Mouse (Mus musculus) T-helper 1 cell (primary cell): ENCODE measurements around the gene Jade3.
"Not testable (repeated sequence)": the region's sequence is repeated elsewhere in the genome, so short reads cannot be mapped to it uniquely, and the experiment has no call there.

Experiments
- in situ Hi-C: fragments of 300-600 bp; cut with MboI, MseI; formaldehyde crosslinking; loops from one replicate; pipeline ENCODE4 v1.15.1; 2025; ENCODE audit warnings: high pct_unique_total_duplicates

Jade3 gene

GRCm38 (mm10) chrX:20425140-20425838 is at the start of gene Jade3:
TSS of gene Jade3 (plus strand) at chrX:20425688.
- in situ Hi-C loops, result no loop called here

- in situ Hi-C loops, result no loop called here
These were observed 46.0 kb upstream of the Jade3 start for GRCm38 (mm10) chrX:20379347-20380014.

- in situ Hi-C loops, result no loop called here
These were observed 43.2 kb upstream of the Jade3 start for GRCm38 (mm10) chrX:20382260-20382659.

- in situ Hi-C loops, result no loop called here
These were observed 38.5 kb upstream of the Jade3 start for GRCm38 (mm10) chrX:20387006-20387405.

GRCm38 (mm10) chrX:20391964-20392363 is 33.5 kb upstream of the Jade3 start:
- in situ Hi-C loops, result not testable (repeated sequence)

GRCm38 (mm10) chrX:20392942-20393341 is 32.5 kb upstream of the Jade3 start:
- in situ Hi-C loops, result no loop called here

GRCm38 (mm10) chrX:20404068-20404467 is 21.4 kb upstream of the Jade3 start:
- in situ Hi-C loops, result no loop called here

- in situ Hi-C loops, result no loop called here
These were observed 18.6 kb upstream of the Jade3 start for GRCm38 (mm10) chrX:20406909-20407308.

GRCm38 (mm10) chrX:20407676-20408075 is 17.8 kb upstream of the Jade3 start:
- in situ Hi-C loops, result no loop called here

GRCm38 (mm10) chrX:20411382-20411781 is 14.1 kb upstream of the Jade3 start:
- in situ Hi-C loops, result no loop called here

GRCm38 (mm10) chrX:20412221-20412620 is 13.3 kb upstream of the Jade3 start:
- in situ Hi-C loops, result no loop called here

GRCm38 (mm10) chrX:20414885-20415622 is 10.4 kb upstream of the Jade3 start:
- in situ Hi-C loops, result no loop called here

- in situ Hi-C loops, result no loop called here
These were observed 7.0 kb upstream of the Jade3 start for GRCm38 (mm10) chrX:20418461-20418860.

- in situ Hi-C loops, result no loop called here
These were observed 6.0 kb upstream of the Jade3 start for GRCm38 (mm10) chrX:20419536-20419935.

- in situ Hi-C loops, result no loop called here
These were observed 456 bp downstream of the Jade3 start for GRCm38 (mm10) chrX:20425839-20426449.

- in situ Hi-C loops, result no loop called here
These were observed 57.7 kb downstream of the Jade3 start for GRCm38 (mm10) chrX:20483213-20483612.

GRCm38 (mm10) chrX:20497682-20498081 is 72.2 kb downstream of the Jade3 start:
- in situ Hi-C loops, result no loop called here

- in situ Hi-C loops, result no loop called here
These were observed 94.9 kb downstream of the Jade3 start for GRCm38 (mm10) chrX:20520290-20520939.

GRCm38 (mm10) chrX:20521578-20521977 is 96.1 kb downstream of the Jade3 start:
- in situ Hi-C loops, result no loop called here

- in situ Hi-C loops, result no loop called here
These were observed 107.1 kb downstream of the Jade3 start for GRCm38 (mm10) chrX:20532621-20533020.

GRCm38 (mm10) chrX:20543867-20544266 is 118.4 kb downstream of the Jade3 start:
- in situ Hi-C loops, result no loop called here

GRCm38 (mm10) chrX:20547609-20548008 is 122.1 kb downstream of the Jade3 start:
- in situ Hi-C loops, result no loop called here
